Mouse (Mus musculus): ENCODE data around the gene Pus7l. TPM values are rescaled to one million over a fixed set of nuclear protein-coding genes. Genes with fewer than 3 reads are reported as not detected.

Gene Pus7l
- total and polyA plus RNA-seq, 3 experiments, result 5.6 to 19.2 (median 11.7) TPM

GRCm38 (mm10) chr15:94482555-94482954 lies 60.8 kb downstream of the Pus7l start:
- Histone ChIP-seq H3K27me3 (ENCODE audit: insufficient read depth, low read length) (no peaks in the 10 kb centered on the region), H3K36me3 (replicated peaks) (no peaks in the 10 kb centered on the region), H3K4me3 (ENCODE audit: low read depth, low read length) (no peak overlapping the region), H3K9me3 (replicated peaks) (peaks cover 11% of the 10 kb centered on the region), H3K4me1 (ENCODE audit: insufficient read depth, low read depth, low read length) (no peaks in the 10 kb centered on the region)
- ATAC-seq (ENCODE audit: extremely low read depth, insufficient number of reproducible peaks, low FRiP score, poor library complexity, severe bottlenecking), result no peak
- no peak for TF ChIP-seq CTCF (IDR thresholded peaks at IDR 0.05; ENCODE audit: low read depth, low read length)
- TF ChIP-seq GATA1 (IDR thresholded peaks at IDR 0.05; ENCODE audit: borderline replicate concordance, low read length), result no peak
- no peak for TF ChIP-seq POLR2AphosphoS5 (IDR thresholded peaks at IDR 0.05; ENCODE audit: insufficient replicate concordance, low read depth, low read length)
- TF ChIP-seq TAL1 (conservative IDR thresholded peaks at IDR 0.05; ENCODE audit: low read depth, low read length), result no peak
- no peak for TF ChIP-seq GATA2 (IDR thresholded peaks at IDR 0.05; ENCODE audit: borderline replicate concordance, low read depth, low read length)
- no peak for DNase-seq (ENCODE audit: low spot score)

- DNase-seq (ENCODE audit: low spot score), result no peak
- TF ChIP-seq GATA1 (IDR thresholded peaks at IDR 0.05; ENCODE audit: borderline replicate concordance, low read length), result no peak
- no peak for TF ChIP-seq TAL1 (conservative IDR thresholded peaks at IDR 0.05; ENCODE audit: low read depth, low read length)
- no peak for TF ChIP-seq CTCF (IDR thresholded peaks at IDR 0.05; ENCODE audit: low read depth, low read length)
- TF ChIP-seq GATA2 (IDR thresholded peaks at IDR 0.05; ENCODE audit: borderline replicate concordance, low read depth, low read length), result no peak
- TF ChIP-seq POLR2AphosphoS5 (IDR thresholded peaks at IDR 0.05; ENCODE audit: insufficient replicate concordance, low read depth, low read length), result no peak
Measured at GRCm38 (mm10) chr15:94480792-94481191, 62.6 kb downstream of the Pus7l start.

GRCm38 (mm10) chr15:94480248-94480647 lies 63.1 kb downstream of the Pus7l start:
- no peaks in the 10 kb centered on the region for H3K36me3 ChIP-seq (replicated peaks)
- no peak for ATAC-seq (ENCODE audit: extremely low read depth, insufficient number of reproducible peaks, low FRiP score, poor library complexity, severe bottlenecking)
- H3K27me3 ChIP-seq (ENCODE audit: insufficient read depth, low read length), result no peaks in the 10 kb centered on the region
- no peak overlapping the region for H3K4me3 ChIP-seq (ENCODE audit: low read depth, low read length)
- peaks cover 8% of the 10 kb centered on the region; the same call in 1 of the 2 replicates for H3K9me3 ChIP-seq (replicated peaks)
- no peaks in the 10 kb centered on the region for H3K4me1 ChIP-seq (ENCODE audit: insufficient read depth, low read depth, low read length)
- DNase-seq (ENCODE audit: low spot score), result no peak
- no peak for TF ChIP-seq CTCF (IDR thresholded peaks at IDR 0.05; ENCODE audit: low read depth, low read length)
- TF ChIP-seq POLR2AphosphoS5 (IDR thresholded peaks at IDR 0.05; ENCODE audit: insufficient replicate concordance, low read depth, low read length), result no peak
- no peak for TF ChIP-seq GATA1 (IDR thresholded peaks at IDR 0.05; ENCODE audit: borderline replicate concordance, low read length)
- no peak for TF ChIP-seq GATA2 (IDR thresholded peaks at IDR 0.05; ENCODE audit: borderline replicate concordance, low read depth, low read length)
- TF ChIP-seq TAL1 (conservative IDR thresholded peaks at IDR 0.05; ENCODE audit: low read depth, low read length), result no peak

More at GRCm38 (mm10) chr15:94480792-94481191, 62.6 kb downstream of the Pus7l start:
- Histone ChIP-seq H3K27me3 (ENCODE audit: insufficient read depth, low read length) (no peaks in the 10 kb centered on the region), H3K36me3 (replicated peaks) (no peaks in the 10 kb centered on the region), H3K9me3 (replicated peaks) (peaks cover 11% of the 10 kb centered on the region), H3K4me3 (ENCODE audit: low read depth, low read length) (no peak overlapping the region), H3K4me1 (ENCODE audit: insufficient read depth, low read depth, low read length) (no peaks in the 10 kb centered on the region)
- ATAC-seq (ENCODE audit: extremely low read depth, insufficient number of reproducible peaks, low FRiP score, poor library complexity, severe bottlenecking), result no peak

GRCm38 (mm10) chr15:94479513-94480136 lies 63.7 kb downstream of the Pus7l start:
- Histone ChIP-seq H3K4me3 (ENCODE audit: low read depth, low read length) (no peak overlapping the region), H3K4me1 (ENCODE audit: insufficient read depth, low read depth, low read length) (no peaks in the 10 kb centered on the region), H3K36me3 (replicated peaks) (no peaks in the 10 kb centered on the region), H3K27me3 (ENCODE audit: insufficient read depth, low read length) (no peaks in the 10 kb centered on the region), H3K9me3 (replicated peaks) (peaks cover 11% of the 10 kb centered on the region; the same call in 1 of the 2 replicates)
- DNase-seq (ENCODE audit: low spot score), result no peak
- TF ChIP-seq GATA2 (IDR thresholded peaks at IDR 0.05; ENCODE audit: borderline replicate concordance, low read depth, low read length) (no peak), CTCF (IDR thresholded peaks at IDR 0.05; ENCODE audit: low read depth, low read length) (no peak), GATA1 (IDR thresholded peaks at IDR 0.05; ENCODE audit: borderline replicate concordance, low read length) (no peak)
- no peak for ATAC-seq (ENCODE audit: extremely low read depth, insufficient number of reproducible peaks, low FRiP score, poor library complexity, severe bottlenecking)

GRCm38 (mm10) chr15:94478706-94479105 lies 64.6 kb downstream of the Pus7l start:
- no peak for DNase-seq (ENCODE audit: low spot score)
- no peak for TF ChIP-seq GATA2 (IDR thresholded peaks at IDR 0.05; ENCODE audit: borderline replicate concordance, low read depth, low read length)
- no peak for TF ChIP-seq TAL1 (conservative IDR thresholded peaks at IDR 0.05; ENCODE audit: low read depth, low read length)
- TF ChIP-seq POLR2AphosphoS5 (IDR thresholded peaks at IDR 0.05; ENCODE audit: insufficient replicate concordance, low read depth, low read length), result no peak
- TF ChIP-seq CTCF (IDR thresholded peaks at IDR 0.05; ENCODE audit: low read depth, low read length), result no peak
- TF ChIP-seq GATA1 (IDR thresholded peaks at IDR 0.05; ENCODE audit: borderline replicate concordance, low read length), result no peak
- H3K9me3 ChIP-seq (replicated peaks), result peaks cover 11% of the 10 kb centered on the region; the same call in 1 of the 2 replicates
- no peak overlapping the region for H3K4me3 ChIP-seq (ENCODE audit: low read depth, low read length)
- H3K4me1 ChIP-seq (ENCODE audit: insufficient read depth, low read depth, low read length), result no peaks in the 10 kb centered on the region
- H3K36me3 ChIP-seq (replicated peaks), result no peaks in the 10 kb centered on the region
- peak; percentile 25 for ATAC-seq (ENCODE audit: extremely low read depth, insufficient number of reproducible peaks, low FRiP score, poor library complexity, severe bottlenecking)
- no peaks in the 10 kb centered on the region for H3K27me3 ChIP-seq (ENCODE audit: insufficient read depth, low read length)

GRCm38 (mm10) chr15:94477287-94477686 lies 66.1 kb downstream of the Pus7l start:
- H3K36me3 ChIP-seq (replicated peaks), result no peaks in the 10 kb centered on the region
- H3K4me1 ChIP-seq (ENCODE audit: insufficient read depth, low read depth, low read length), result no peaks in the 10 kb centered on the region
- TF ChIP-seq GATA1 (IDR thresholded peaks at IDR 0.05; ENCODE audit: borderline replicate concordance, low read length), result no peak
- TF ChIP-seq CTCF (IDR thresholded peaks at IDR 0.05; ENCODE audit: low read depth, low read length), result no peak
- TF ChIP-seq GATA2 (IDR thresholded peaks at IDR 0.05; ENCODE audit: borderline replicate concordance, low read depth, low read length), result no peak
- TF ChIP-seq TAL1 (conservative IDR thresholded peaks at IDR 0.05; ENCODE audit: low read depth, low read length), result no peak
- no peak for TF ChIP-seq POLR2AphosphoS5 (IDR thresholded peaks at IDR 0.05; ENCODE audit: insufficient replicate concordance, low read depth, low read length)
- no peak overlapping the region for H3K4me3 ChIP-seq (ENCODE audit: low read depth, low read length)
- H3K27me3 ChIP-seq (ENCODE audit: insufficient read depth, low read length), result no peaks in the 10 kb centered on the region
- peaks cover 10% of the 10 kb centered on the region; the same call in 1 of the 2 replicates for H3K9me3 ChIP-seq (replicated peaks)
- ATAC-seq (ENCODE audit: extremely low read depth, insufficient number of reproducible peaks, low FRiP score, poor library complexity, severe bottlenecking) (no peak), DNase-seq (ENCODE audit: low spot score) (no peak)
